Mouse (Mus musculus): Measurements from ENCODE around the gene Ccnt2.

Ccnt2 gene

DNA sequence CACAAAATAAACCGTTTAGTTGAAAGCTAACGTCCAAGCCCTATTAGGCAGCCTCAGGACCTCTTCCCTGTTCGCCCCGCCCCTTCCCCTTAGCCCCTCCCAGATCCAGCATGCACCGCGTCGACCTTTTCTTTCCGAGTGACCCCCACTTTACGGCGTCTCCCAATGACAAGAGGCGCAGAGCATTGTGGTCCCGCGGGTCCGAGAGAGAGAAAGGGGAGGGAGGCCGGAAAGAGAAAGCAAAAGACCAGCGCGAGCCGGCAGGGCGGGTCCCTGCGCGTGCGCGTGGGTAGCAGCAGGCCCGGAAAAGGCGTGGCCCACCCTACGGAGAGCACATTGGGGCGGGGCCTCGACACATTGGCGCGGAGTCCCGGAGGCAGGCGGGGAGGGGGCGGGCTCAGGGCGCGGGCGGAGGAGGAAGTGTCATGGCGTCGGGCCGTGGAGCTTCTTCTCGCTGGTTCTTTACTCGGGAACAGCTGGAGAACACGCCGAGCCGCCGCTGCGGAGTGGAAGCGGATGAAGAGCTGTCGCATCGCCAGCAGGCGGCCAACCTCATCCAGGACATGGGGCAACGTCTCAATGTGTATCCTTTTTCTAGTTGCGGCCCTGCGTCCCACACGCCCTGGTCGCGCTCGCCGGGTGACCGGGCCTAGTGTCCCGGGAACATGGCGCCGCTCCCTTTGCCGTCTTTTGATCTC is at the start of gene Ccnt2:
Ccnt2 (plus strand) TSS at position 362 of the 698 bp plus-strand sequence.
- in situ Hi-C loops (cut with MseI, MboI), result no loop called here

- in situ Hi-C loops (cut with MseI, MboI), result no loop called here
Measured at GRCm38 (mm10) chr1:127729096-127729495, 44.9 kb upstream of the Ccnt2 start, which contains the start of gene Acmsd. Gene Acmsd, plus strand, starts transcription at chr1:127729413.

- in situ Hi-C loops (cut with MseI, MboI), result no loop called here
Measured at GRCm38 (mm10) chr1:127731086-127731485, 42.9 kb upstream of the Ccnt2 start.

DNA sequence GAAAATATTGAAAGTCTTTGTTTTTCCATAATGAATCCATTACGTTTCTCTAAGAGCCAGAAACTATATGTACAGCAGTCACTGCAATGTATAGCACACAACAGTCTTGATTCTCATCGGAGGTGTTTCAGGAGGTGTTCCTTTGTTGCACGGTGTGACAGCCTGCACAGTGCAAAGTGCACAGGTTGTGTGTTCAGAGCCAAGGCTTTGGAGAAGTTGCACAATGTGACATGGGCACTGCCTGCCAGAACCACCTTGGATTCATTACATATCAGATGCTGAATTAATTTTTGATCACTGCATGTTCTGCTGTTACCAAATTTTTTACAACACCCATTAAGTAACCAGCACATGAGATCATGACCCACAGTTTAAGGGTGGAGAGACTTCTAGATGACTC is 41.5 kb upstream of the Ccnt2 start:
- in situ Hi-C loops (cut with MseI, MboI), result no loop called here

- in situ Hi-C loops (cut with MseI, MboI), result no loop called here
Measured at GRCm38 (mm10) chr1:127732841-127733240, 41.1 kb upstream of the Ccnt2 start.

DNA sequence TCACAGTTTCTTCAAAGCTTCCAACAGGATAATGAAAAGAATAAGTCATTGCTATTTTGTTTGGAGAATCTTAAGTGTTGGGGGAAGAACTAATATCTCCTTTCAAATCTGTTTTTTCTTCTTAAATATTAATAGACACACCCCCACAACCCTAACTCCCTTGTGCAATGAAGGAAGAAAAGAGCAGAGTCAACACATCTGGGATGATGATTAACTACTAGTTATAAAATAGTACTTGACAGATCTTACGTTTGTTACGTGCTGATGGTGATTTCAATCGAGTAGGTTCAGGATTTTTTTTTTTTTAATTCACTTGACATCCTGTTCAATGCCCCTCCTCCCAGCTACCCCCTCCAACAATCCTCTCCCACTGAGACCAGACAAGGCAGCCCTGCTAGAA is 38.6 kb upstream of the Ccnt2 start:
- in situ Hi-C loops (cut with MseI, MboI), result no loop called here

GRCm38 (mm10) chr1:127750401-127751102 is 23.4 kb upstream of the Ccnt2 start:
- in situ Hi-C loops (cut with MseI, MboI), result no loop called here

DNA sequence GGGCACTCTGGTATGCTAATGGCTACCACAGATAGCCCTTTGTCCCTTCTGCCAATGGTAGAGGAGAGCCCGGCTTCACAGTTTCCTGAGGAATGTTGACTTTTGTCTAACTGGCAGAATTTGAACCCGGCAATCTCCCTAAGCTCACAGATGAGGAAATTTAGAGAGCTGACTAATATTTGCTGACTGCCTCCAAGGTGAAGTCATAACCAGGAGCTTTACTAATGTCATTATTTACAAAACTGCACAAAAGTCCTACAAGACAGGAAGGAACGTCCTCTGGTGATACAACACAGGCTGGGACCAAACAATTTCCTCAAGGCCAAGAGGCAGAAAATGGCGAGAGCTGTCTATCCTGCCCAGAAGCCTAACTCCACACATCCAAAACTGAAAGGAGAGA is 18.2 kb upstream of the Ccnt2 start:
- in situ Hi-C loops (cut with MseI, MboI), result loop anchor here in 1 of 2 experiments (5.0 kb wide), 1 partner anchor 259 kb away; no protein-coding TSS in a partner anchor

DNA sequence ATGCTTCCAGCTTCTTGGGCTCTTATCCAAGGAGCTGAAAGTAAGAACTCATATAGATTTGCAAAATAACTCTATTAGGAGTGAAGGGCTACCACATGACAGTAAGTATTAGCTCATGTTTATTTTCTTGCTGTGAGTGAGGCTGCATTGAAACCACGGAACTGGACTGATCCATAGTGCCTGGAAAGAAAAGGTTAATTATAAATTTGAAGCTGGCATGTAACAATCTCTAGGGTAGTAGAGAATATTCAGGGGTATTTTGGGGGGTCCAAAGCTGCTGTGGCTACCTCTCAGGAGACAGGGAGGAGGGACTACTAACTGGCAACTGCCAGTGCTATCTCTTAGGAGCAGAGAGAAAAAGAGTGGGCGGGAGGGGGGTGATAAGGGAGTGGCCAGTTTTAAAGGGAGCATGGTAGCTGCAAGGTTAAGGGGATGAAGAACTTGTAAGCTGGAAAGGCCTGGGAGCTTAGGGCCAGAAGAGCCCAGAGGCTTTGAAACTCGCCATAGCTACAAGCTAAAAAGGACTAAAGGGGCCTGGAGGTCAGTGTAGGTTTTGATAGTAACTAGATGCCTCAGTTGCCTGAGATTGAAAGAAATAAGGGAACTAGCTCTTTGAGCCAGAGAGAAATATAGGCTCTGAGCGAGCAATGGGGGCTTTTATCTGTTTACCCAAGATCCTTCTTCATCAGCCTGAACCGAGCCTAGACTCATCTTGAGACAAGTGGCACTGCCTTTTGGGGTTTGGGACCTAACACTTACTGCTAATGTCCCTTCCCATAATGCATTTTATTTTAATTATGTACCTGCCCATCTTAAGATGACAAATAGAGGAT is 17.4 kb upstream of the Ccnt2 start:
- in situ Hi-C loops (cut with MseI, MboI), result loop anchor here in 1 of 2 experiments (5.0 kb wide), 1 partner anchor 259 kb away; no protein-coding TSS in a partner anchor

- in situ Hi-C loops (cut with MseI, MboI), result loop anchor here in 1 of 2 experiments (5.0 kb wide), 1 partner anchor 260 kb away; no protein-coding TSS in a partner anchor
Measured at GRCm38 (mm10) chr1:127757164-127757545, 16.8 kb upstream of the Ccnt2 start.

- in situ Hi-C loops (cut with MseI, MboI), result loop anchor here in 1 of 2 experiments (5.0 to 10.0 kb wide), 2 partner anchors 61 to 268 kb away; no protein-coding TSS in a partner anchor
Measured at GRCm38 (mm10) chr1:127765468-127765867, 8.5 kb upstream of the Ccnt2 start.

- in situ Hi-C loops (cut with MseI, MboI), result loop anchor here in 1 of 2 experiments (5.0 to 10.0 kb wide), 2 partner anchors 62 to 269 kb away; no protein-coding TSS in a partner anchor
Measured at GRCm38 (mm10) chr1:127766741-127767140, 7.2 kb upstream of the Ccnt2 start.

GRCm38 (mm10) chr1:127773198-127773802 is 664 bp upstream of the Ccnt2 start:
- in situ Hi-C loops (cut with MseI, MboI), result no loop called here

GRCm38 (mm10) chr1:127774501-127774880 is 527 bp downstream of the Ccnt2 start:
- in situ Hi-C loops (cut with MseI, MboI), result no loop called here

DNA sequence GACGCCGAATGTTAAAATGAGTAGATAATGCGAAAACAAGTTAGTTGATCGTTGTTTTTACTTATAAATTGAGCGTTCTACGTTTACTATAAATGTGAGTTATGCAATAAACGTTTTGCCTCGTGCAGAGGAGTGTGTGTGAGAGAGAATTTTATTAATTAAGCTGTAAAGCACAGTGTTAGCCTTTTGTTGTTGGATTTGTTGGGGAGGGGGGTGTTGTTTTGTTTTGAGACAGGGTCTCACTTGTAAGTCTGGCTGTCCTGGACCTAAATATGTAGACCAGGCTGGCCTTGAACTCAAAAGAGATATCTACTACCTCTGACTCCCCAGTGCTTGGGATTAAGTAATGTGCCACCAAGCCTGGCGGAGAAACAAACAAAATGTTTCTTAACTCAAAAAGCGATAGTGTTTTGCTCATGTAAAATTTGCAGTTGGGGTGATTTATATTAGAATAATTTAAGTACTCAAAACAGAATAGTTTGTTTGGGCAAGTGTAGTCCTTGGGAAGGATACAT is 1.3 kb downstream of the Ccnt2 start:
- in situ Hi-C loops (cut with MseI, MboI), result no loop called here

DNA sequence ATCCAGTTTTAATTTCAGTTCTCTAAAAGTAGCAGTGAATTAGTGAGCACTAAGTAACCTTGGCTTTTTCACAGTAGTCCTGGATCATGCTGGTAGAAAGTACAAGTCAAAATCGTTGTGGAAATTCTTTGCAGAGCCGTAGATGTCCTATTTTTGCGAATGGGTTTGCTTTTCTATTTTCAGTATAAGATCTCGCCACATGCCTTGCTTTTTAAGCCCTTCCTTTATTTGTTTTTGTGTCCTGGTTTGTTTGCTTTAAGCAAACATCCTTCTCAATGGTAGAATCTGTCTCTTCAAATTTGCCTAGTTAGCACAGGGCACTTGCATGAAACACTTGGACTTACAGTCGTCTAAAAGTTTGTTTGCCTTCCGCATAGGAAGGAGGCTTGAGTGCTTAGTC is 2.3 kb downstream of the Ccnt2 start:
- in situ Hi-C loops (cut with MseI, MboI), result no loop called here

GRCm38 (mm10) chr1:127778611-127779010 is 4.6 kb downstream of the Ccnt2 start:
- in situ Hi-C loops (cut with MseI, MboI), result no loop called here

- in situ Hi-C loops (cut with MseI, MboI), result no loop called here
Measured at GRCm38 (mm10) chr1:127780142-127780541, 6.2 kb downstream of the Ccnt2 start.

- in situ Hi-C loops (cut with MseI, MboI), result no loop called here
Measured at GRCm38 (mm10) chr1:127780849-127781248, 6.9 kb downstream of the Ccnt2 start.

DNA sequence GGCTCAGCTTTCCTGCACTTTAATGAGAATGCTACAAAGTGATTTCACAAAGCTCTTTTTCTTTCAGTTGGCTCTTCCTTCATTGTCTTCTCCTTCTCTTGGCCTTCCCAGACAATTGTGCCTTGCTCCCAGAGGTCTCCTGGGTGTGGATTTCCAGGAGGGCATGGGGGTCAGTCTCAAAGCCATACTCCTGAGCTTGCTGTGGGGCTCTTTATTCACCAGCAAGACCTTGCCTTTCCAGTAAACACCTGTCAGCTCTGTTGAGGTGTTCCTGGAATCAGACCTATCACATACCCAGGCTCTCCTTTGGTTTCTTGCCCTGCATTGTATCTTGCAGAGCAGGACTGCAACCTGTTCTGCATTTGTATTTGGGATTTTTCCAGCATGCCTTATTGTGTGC is 9.9 kb downstream of the Ccnt2 start:
- in situ Hi-C loops (cut with MseI, MboI), result no loop called here

- in situ Hi-C loops (cut with MseI, MboI), result no loop called here
Measured at GRCm38 (mm10) chr1:127785882-127786281, 11.9 kb downstream of the Ccnt2 start.

Measured in mouse trophoblast stem cell (cell line).